Mouse (Mus musculus): ENCODE results near the gene Gm37240.

Gene Gm37240

GRCm38 (mm10) chr3:84474398-84474797, 1412.9 kb downstream of the Gm37240 start:
- no peak for DNase-seq (ENCODE audit: low spot score)

DNA sequence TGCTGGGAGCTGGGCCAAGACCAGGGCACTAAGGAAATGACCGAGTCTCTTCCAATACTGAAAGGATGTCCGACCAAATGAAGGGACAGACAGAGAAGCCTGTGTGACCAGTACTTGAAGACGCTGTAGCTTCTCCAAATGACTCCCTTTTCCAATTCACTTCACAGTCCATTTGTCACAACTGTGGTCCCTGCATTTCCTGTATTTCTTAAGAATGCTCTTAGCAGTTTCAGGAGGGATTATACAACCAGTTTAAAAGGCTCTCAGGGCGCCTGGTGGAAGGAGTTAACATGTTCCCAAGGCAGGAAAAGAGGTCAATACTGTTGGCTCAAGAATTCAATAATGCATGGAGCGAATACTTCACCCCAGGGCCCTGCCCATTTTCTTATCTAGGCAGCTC, 1414.4 kb downstream of the Gm37240 start:
- no peak for DNase-seq (ENCODE audit: low spot score)

- no peak for DNase-seq (ENCODE audit: low spot score)
These were observed 1414.8 kb downstream of the Gm37240 start for GRCm38 (mm10) chr3:84472527-84472926.

- no peak for DNase-seq (ENCODE audit: low spot score)
These were observed 1416.2 kb downstream of the Gm37240 start for GRCm38 (mm10) chr3:84471146-84471545.

DNA sequence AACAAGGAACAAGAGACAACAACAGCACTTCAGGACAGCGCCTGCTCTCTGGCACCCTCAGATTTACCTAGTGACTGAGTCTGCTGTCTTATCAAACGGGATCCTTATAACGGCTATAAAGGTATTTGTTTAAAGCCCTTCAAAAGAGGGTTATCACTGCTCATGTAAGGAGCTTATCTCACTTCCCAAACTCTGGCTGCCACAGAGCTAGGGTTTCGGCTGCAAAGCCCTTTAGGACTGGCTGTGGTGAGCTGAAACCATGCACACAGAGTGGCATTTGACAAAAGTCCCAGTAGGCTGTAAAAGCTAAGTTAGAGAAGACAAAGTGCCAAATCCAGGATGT, 1419.2 kb downstream of the Gm37240 start:
- no peak for DNase-seq (ENCODE audit: low spot score)

- DNase-seq (ENCODE audit: low spot score) = no peak
These were observed 1419.8 kb downstream of the Gm37240 start for GRCm38 (mm10) chr3:84467419-84468110.

DNA sequence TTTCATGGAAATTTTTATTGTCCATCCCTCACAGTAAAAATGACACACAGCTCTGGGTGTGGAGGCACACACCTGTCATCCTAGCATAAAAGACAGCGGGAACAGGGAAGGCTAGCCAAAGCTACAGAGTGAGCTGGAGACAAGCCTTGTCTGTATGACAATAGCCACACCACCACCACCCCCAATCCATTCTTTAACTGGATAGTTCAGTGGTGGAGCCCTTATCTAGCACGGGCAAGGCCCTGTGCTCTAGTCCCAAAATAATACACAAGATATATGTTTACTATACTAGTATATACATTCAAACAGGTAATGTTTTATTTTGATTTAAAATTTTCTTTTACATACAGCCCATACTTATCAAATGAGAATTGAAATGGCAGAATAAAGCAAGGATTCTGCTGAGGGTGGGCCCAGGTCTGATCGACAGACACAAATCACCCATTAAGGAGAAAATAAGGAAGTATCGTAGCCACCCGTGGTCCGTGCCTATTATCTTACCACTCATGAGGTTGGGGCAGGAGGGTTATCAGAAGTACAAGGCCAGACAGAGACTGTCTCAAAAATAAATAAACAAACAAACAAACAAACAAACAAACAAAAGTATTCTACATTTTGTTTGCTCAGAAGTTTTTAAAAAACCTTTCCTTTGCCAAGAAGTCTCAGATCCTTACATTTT, 1421.4 kb downstream of the Gm37240 start:
- DNase-seq (ENCODE audit: low spot score) = no peak

DNA sequence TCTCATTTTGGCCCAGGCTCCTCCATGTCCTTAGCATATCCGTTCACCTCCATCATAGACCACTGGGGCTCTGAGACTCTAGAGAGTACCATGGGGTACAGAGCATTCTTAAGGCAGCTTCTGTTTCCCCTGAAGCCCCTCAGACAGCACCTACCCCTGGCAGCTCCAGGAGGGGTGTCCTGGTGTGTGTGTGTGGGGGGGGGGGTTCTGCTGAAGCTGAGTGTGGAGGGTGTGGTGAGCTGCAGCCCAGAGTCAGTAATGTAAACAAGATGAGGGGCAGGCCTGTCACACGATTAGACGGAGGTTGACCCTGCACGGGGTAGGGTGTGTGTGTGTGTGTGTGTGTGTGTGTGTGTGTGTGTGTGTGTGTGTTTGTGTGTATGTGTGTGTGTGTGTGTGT, 1425.6 kb downstream of the Gm37240 start:
- DNase-seq (ENCODE audit: low spot score) = no peak

GRCm38 (mm10) chr3:84460952-84461351, 1426.4 kb downstream of the Gm37240 start:
- no peak for DNase-seq (ENCODE audit: low spot score)

GRCm38 (mm10) chr3:84460499-84460898, 1426.8 kb downstream of the Gm37240 start:
- no peak for DNase-seq (ENCODE audit: low spot score)

GRCm38 (mm10) chr3:84455733-84456417, 1431.4 kb downstream of the Gm37240 start:
- no peak for DNase-seq (ENCODE audit: low spot score)

- no peak for DNase-seq (ENCODE audit: low spot score)
These were observed 1436.7 kb downstream of the Gm37240 start for GRCm38 (mm10) chr3:84450651-84451050.

DNA sequence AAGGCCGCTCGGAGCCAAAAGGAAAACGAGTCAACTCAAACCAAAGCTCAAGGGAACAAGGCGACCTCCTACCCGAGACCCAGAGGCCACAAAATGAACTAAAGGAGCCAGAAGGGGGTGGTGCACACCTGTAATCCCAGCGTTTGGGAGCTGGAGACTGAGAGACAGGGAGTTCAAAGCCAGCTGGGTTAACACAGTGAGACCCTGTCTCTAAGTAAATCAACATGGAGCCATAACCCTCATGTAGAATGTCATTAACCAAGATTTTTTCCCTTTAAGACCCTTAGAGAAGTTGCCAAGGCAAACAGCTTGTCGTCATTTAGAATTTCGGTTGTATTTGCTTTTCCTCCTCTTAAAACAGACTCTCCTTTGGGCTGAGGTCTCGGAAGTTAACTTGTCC, 1438.3 kb downstream of the Gm37240 start:
- no peak for DNase-seq (ENCODE audit: low spot score)

DNA sequence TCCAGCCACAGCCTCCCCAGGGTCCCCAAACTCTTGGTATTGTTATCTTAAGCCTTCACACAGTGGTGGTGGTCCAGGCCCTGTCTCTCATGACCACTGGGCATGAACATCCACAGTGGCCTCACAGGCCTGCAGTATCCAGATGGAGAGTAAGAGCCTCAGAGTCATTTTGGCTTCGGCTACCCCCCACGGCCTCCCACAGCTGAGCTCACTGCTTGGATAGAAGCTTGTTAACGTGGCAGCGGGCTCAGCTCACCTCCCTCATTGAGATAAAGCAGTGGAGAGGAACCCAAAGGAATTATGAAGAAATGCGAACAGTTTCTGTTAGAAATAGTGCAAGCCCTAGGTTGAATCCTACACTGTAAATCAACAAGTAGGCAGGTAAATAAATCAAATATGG, 1439.5 kb downstream of the Gm37240 start:
- no peak for DNase-seq (ENCODE audit: low spot score)

Data from testis, postnatal 14 days (tissue).